Mouse (Mus musculus) bone marrow macrophage, adult 2 months (primary cell): ENCODE data around the gene Oxa1l.

ENCODE experiments used
- CTCF ChIP-seq: IDR thresholded peaks from 2 replicates; pipeline ENCODE4 v1.5.1; 2012; ENCODE audit warnings: low read depth, mild to moderate bottlenecking, low read length, moderate library complexity
- POLR2A ChIP-seq: IDR thresholded peaks from 2 replicates; pipeline ENCODE4 v1.6.1; 2012; ENCODE audit warnings: mild to moderate bottlenecking, low read depth, low read length, borderline replicate concordance

DNA sequence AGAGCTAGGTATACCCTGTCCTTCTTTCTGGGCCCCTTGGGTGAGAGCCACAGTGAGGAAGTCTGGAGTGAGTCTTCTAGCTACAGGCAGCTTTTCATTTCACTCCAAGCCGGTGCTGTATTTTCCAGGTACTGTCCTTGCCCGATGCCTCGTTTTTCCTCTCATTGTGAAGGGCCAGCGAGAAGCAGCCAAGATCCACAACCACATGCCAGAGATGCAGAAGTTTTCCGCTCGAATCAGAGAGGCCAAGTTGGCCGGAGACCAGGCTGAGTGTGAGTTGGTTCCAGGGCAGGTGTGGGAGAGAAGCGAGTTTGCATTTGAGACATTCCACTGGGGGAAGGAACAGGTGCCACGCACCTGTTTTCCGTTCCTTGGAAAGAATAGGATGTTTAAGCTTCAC lies 5.9 kb downstream of the Oxa1l start:
- no peak for TF ChIP-seq CTCF
- no peak for TF ChIP-seq POLR2A
